Mouse (Mus musculus): ENCODE data around the gene Asphd1. TPM values are rescaled to one million over a fixed set of nuclear protein-coding genes. Genes with fewer than 3 reads are reported as not detected.

Gene Asphd1
- polyA plus RNA-seq, 1 experiment from 2014 or later = 6.9 TPM

DNA sequence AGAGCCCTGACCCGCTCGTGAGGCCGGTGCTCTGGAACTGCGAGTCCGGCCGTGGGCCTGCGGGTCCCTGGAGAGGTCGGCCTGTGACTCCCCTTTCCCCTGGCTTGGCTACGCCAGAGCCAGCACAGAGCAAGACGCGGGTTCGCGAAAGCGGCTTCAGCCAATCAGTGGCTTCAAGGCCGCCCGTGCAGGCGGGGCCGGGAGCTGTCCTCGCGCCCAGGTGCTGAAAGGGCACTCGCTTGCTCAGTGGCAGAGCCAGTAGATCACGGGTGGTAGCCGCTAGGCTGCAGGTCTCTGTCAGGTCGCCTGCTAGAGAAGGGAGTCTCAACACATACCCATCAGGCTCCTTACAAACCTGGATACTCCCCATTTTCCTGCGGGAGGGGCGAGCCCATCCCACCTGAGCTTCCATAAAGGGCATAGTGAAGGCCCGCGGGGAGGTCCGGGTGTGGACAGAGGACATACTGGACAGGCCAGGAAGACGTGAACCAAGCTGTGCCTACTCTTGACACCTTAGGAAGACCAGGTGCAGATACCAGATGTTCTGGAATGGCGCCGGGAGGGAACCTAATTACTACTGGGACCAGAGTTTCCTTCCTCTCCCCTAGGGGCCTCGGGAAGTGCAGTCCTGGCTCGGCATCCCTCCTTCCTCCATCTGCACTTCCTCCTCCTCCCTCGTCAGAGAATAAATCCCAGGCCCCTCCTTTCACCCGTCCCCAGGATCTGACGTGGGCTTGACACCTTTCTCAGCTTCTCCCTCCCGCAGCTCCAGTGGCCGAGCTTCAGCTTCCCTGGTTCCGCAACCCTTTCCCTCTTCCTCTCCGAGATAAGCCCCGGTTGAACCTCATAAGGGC is 638 bp upstream of the Asphd1 start, which contains the start of gene Sez6l2:
Gene Sez6l2 (plus strand): TSS at position 771 of the 854 bp plus-strand sequence.
- Histone ChIP-seq H3K36me3 (peaks cover 9% of the 10 kb centered on the region; the same call in 1 of the 2 replicates), H3K4me2 (replicated peaks) (peak within 1 kb of the TSS; percentile 93), H3K27me3 (no peaks in the 10 kb centered on the region), H3K4me1 (peaks cover 44% of the 10 kb centered on the region), H3K27ac (replicated peaks) (peak within 1 kb of the TSS; percentile 88), H3K4me3 (peak within 1 kb of the TSS; percentile 58), H3K9me3 (no peaks in the 10 kb centered on the region), H3K9ac (replicated peaks) (peak within 1 kb of the TSS; percentile 71)
- ATAC-seq (replicated peaks) = peak; percentile 82
- under 1% methylated on average over 42 of the region's 42 CpGs for WGBS

DNA sequence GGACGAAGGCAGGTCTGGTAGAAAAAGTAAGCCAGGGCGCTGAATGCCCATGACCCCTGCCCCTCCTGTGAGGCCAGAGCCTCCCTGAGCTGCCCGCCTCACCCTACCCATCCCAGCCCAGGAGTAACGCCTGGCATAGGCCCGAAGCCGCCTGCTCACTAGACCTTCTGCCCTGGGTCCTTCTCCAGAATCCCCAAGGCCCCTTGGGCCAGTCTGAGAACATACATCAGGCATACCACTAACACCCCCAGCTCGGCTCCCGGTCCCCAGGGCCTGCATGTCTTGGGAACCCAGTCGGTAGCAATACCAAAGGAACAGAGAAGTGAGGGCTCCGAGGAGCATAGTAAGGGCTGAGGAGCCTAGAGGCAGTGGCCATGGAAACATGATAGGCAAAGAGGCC is 756 bp downstream of the Asphd1 start:
- H3K9ac ChIP-seq (replicated peaks) = peak overlapping the region; percentile 71
- ATAC-seq (replicated peaks) = no peak
- 78% methylated on average over 10 of the region's 10 CpGs for WGBS
- peak overlapping the region; percentile 88 for H3K27ac ChIP-seq (replicated peaks)
- peaks cover 11% of the 10 kb centered on the region for H3K36me3 ChIP-seq
- peaks cover 44% of the 10 kb centered on the region for H3K4me1 ChIP-seq
- H3K4me2 ChIP-seq (replicated peaks) = peak overlapping the region; percentile 93
- peak overlapping the region; percentile 58 for H3K4me3 ChIP-seq
- no peaks in the 10 kb centered on the region for H3K9me3 ChIP-seq
- H3K27me3 ChIP-seq = no peaks in the 10 kb centered on the region

GRCm38 (mm10) chr7:126946530-126946929 is 2.9 kb downstream of the Asphd1 start:
- Histone ChIP-seq H3K36me3 (peaks cover 21% of the 10 kb centered on the region), H3K27ac (replicated peaks) (no peak overlapping the region), H3K4me1 (peaks cover 31% of the 10 kb centered on the region), H3K9me3 (no peaks in the 10 kb centered on the region), H3K9ac (replicated peaks) (no peak overlapping the region), H3K27me3 (no peaks in the 10 kb centered on the region), H3K4me3 (no peak overlapping the region), H3K4me2 (replicated peaks) (no peak overlapping the region)
- no peak for ATAC-seq (replicated peaks)
- WGBS = 42% methylated on average over 3 of the region's 3 CpGs

DNA sequence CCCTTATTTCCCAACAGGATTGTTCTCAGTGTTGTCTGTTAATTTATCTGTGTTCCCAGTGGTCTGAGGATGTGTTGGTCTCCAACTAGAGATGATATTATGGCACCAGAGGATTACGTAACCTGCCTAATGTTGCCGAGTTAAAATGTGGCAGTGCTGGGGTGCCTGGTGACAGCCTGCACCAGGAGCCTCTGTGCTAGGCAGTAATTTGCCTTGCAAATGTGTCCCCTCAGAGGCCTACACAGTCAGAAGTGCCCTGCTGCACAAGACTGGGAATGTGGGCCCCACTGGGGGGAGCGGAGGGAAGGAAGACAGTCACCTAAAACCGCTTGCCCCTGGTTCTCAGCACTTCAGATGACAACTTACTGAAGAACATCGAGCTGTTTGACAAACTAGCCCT is 7.6 kb downstream of the Asphd1 start:
- H3K4me1 ChIP-seq = peaks cover 8% of the 10 kb centered on the region
- H3K36me3 ChIP-seq = peaks cover 34% of the 10 kb centered on the region
- no peaks in the 10 kb centered on the region for H3K27me3 ChIP-seq
- WGBS = 52% methylated on average over 5 of the region's 5 CpGs
- H3K9ac ChIP-seq (replicated peaks) = no peak overlapping the region
- H3K4me2 ChIP-seq (replicated peaks) = no peak overlapping the region
- no peak overlapping the region for H3K4me3 ChIP-seq
- no peak overlapping the region; the same call in 1 of the 2 replicates for H3K27ac ChIP-seq (replicated peaks)
- no peaks in the 10 kb centered on the region for H3K9me3 ChIP-seq
- no peak for ATAC-seq (replicated peaks)

DNA sequence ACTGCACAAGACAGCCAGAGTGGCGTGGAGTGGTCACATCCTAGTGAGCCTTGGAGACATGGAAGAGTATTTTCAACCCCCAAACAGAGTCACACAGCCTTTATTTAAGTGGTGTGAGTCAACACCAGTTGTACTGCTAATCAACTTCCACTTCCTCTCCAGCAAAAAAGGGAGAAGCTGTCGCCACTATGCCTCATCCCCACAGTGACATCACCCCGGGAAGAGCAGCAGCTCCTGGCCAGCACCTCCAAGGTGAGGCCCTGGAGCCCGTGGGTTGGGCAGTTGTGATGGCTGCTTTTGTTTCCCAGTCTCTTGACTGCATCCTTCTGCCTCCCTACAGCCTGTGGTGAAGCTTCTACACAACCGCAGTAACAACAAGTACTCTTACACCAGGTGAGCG is 8.2 kb downstream of the Asphd1 start:
- H3K27me3 ChIP-seq = no peaks in the 10 kb centered on the region
- WGBS = 51% methylated on average over 6 of the region's 6 CpGs
- no peak overlapping the region for H3K9ac ChIP-seq (replicated peaks)
- H3K4me2 ChIP-seq (replicated peaks) = no peak overlapping the region
- H3K36me3 ChIP-seq = peaks cover 41% of the 10 kb centered on the region
- no peak for ATAC-seq (replicated peaks)
- peaks cover 8% of the 10 kb centered on the region for H3K4me1 ChIP-seq
- H3K4me3 ChIP-seq = no peak overlapping the region
- no peak overlapping the region; the same call in 1 of the 2 replicates for H3K27ac ChIP-seq (replicated peaks)
- H3K9me3 ChIP-seq = no peaks in the 10 kb centered on the region

- H3K27me3 ChIP-seq = no peaks in the 10 kb centered on the region
- ATAC-seq (replicated peaks) = no peak
- WGBS = 96% methylated on average over 2 of the region's 2 CpGs
- no peak overlapping the region for H3K27ac ChIP-seq (replicated peaks)
- H3K9ac ChIP-seq (replicated peaks) = no peak overlapping the region
- H3K4me3 ChIP-seq = no peak overlapping the region
- H3K4me2 ChIP-seq (replicated peaks) = no peak overlapping the region
- H3K9me3 ChIP-seq = no peaks in the 10 kb centered on the region
- peaks cover 34% of the 10 kb centered on the region for H3K36me3 ChIP-seq
- H3K4me1 ChIP-seq = peaks cover 16% of the 10 kb centered on the region
Observed at GRCm38 (mm10) chr7:126932652-126933051, 16.7 kb downstream of the Asphd1 start.

DNA sequence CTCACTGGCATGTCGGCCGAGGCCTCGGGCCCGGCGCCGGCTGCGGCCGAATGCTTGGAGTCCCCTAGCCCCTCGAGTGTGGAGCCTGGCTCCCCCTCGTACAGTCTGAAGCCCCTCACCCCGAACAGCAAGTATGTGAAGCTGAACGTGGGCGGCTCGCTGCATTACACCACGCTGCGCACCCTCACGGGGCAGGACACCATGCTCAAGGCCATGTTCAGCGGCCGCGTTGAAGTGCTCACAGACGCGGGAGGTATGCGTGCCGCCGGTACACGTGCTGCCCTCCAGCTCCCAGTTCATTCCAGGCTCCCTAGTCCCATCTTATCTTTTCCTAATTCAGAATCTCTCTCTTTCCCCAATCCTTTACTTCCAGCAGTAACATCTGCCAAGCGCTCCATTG is 20.3 kb downstream of the Asphd1 start:
- H3K36me3 ChIP-seq = peaks cover 12% of the 10 kb centered on the region; the same call in 1 of the 2 replicates
- peak; percentile 90 for ATAC-seq (replicated peaks)
- no peaks in the 10 kb centered on the region for H3K9me3 ChIP-seq
- H3K4me2 ChIP-seq (replicated peaks) = peak overlapping the region; percentile 87
- H3K27ac ChIP-seq (replicated peaks) = peak overlapping the region; percentile 78
- WGBS = 2% methylated on average over 27 of the region's 27 CpGs
- H3K4me1 ChIP-seq = peaks cover 16% of the 10 kb centered on the region
- no peaks in the 10 kb centered on the region for H3K27me3 ChIP-seq
- peak overlapping the region; percentile 94 for H3K4me3 ChIP-seq
- peak overlapping the region; percentile 86 for H3K9ac ChIP-seq (replicated peaks)

- Histone ChIP-seq H3K9me3 (no peaks in the 10 kb centered on the region), H3K36me3 (peaks cover 10% of the 10 kb centered on the region; the same call in 1 of the 2 replicates), H3K27ac (replicated peaks) (peak within 1 kb of the TSS; percentile 78), H3K27me3 (no peaks in the 10 kb centered on the region), H3K9ac (replicated peaks) (peak within 1 kb of the TSS; percentile 86), H3K4me1 (peaks cover 16% of the 10 kb centered on the region), H3K4me2 (replicated peaks) (peak within 1 kb of the TSS; percentile 87), H3K4me3 (peak within 1 kb of the TSS; percentile 94)
- 3% methylated on average over 56 of the region's 56 CpGs for WGBS
- ATAC-seq (replicated peaks) = peak; percentile 97
Observed at GRCm38 (mm10) chr7:126928384-126929037, 20.9 kb downstream of the Asphd1 start, which contains the start of gene Kctd13. Gene Kctd13 (plus strand): TSS chr7:126928879.

GRCm38 (mm10) chr7:126926299-126926698 is 23.1 kb downstream of the Asphd1 start:
- peaks cover under 1% of the 10 kb centered on the region; the same call in 1 of the 2 replicates for H3K36me3 ChIP-seq
- ATAC-seq (replicated peaks) = no peak
- H3K4me2 ChIP-seq (replicated peaks) = no peak overlapping the region
- H3K9ac ChIP-seq (replicated peaks) = no peak overlapping the region
- peaks cover 23% of the 10 kb centered on the region for H3K4me1 ChIP-seq
- no peak overlapping the region for H3K4me3 ChIP-seq
- H3K27ac ChIP-seq (replicated peaks) = no peak overlapping the region
- no peaks in the 10 kb centered on the region for H3K27me3 ChIP-seq
- 68% methylated on average over 3 of the region's 3 CpGs for WGBS
- H3K9me3 ChIP-seq = no peaks in the 10 kb centered on the region

DNA sequence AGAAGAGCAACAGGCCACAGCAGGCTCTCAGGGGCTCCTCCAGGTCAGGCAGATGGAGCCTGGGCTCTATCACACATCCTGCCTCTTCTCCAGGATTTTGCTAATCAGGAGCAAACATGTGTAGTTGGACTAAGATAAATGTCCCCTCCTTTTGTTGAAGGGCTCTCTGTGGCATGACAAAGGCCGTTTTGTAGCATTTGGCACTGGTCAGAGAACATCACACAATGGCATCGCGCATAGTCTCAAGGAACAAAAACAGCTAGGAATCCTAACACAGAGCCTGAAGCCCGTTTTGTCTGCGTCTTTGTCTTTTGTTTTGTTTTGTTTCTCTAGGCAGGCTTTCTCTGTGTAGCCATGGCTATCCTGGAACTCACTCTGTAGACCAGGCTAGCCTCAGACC is 25.4 kb downstream of the Asphd1 start:
- Histone ChIP-seq H3K9me3 (no peaks in the 10 kb centered on the region), H3K4me3 (no peak overlapping the region), H3K27me3 (no peaks in the 10 kb centered on the region), H3K27ac (replicated peaks) (no peak overlapping the region), H3K36me3 (no peaks in the 10 kb centered on the region), H3K4me1 (peaks cover 6% of the 10 kb centered on the region), H3K9ac (replicated peaks) (no peak overlapping the region), H3K4me2 (replicated peaks) (no peak overlapping the region)
- no peak for ATAC-seq (replicated peaks)
- WGBS = 55% methylated on average over 5 of the region's 5 CpGs

GRCm38 (mm10) chr7:126922624-126923060 is 26.7 kb downstream of the Asphd1 start, which contains the start of gene Tmem219:
Gene Tmem219 (minus strand): TSS chr7:126922917.
- Histone ChIP-seq H3K4me1 (peaks cover 6% of the 10 kb centered on the region), H3K9me3 (no peaks in the 10 kb centered on the region), H3K4me2 (replicated peaks) (0 out of 2 replicates have a peak within 1 kb of the TSS, but pooled peaks have one; percentile 2), H3K4me3 (0 out of 2 replicates have a peak within 1 kb of the TSS, but pooled peaks have one; percentile 1), H3K27ac (replicated peaks) (peak within 1 kb of the TSS; percentile 41), H3K9ac (replicated peaks) (no peak within 1 kb of the TSS), H3K27me3 (no peaks in the 10 kb centered on the region), H3K36me3 (no peaks in the 10 kb centered on the region)
- WGBS = 11% methylated on average over 5 of the region's 5 CpGs
- 0 out of 2 replicates have a peak, but pooled peaks have one; percentile 41 for ATAC-seq (replicated peaks)

GRCm38 (mm10) chr7:126921563-126921962 is 27.8 kb downstream of the Asphd1 start:
- no peak for ATAC-seq (replicated peaks)
- Histone ChIP-seq H3K9me3 (no peaks in the 10 kb centered on the region), H3K4me3 (no peak overlapping the region), H3K4me2 (replicated peaks) (no peak overlapping the region), H3K36me3 (no peaks in the 10 kb centered on the region), H3K27ac (replicated peaks) (peak overlapping the region; percentile 41; the same call in 1 of the 2 replicates), H3K27me3 (no peaks in the 10 kb centered on the region), H3K4me1 (peaks cover 6% of the 10 kb centered on the region), H3K9ac (replicated peaks) (no peak overlapping the region)
- WGBS = 76% methylated on average over 2 of the region's 2 CpGs

Data from forebrain, embryonic 15.5 days (tissue).